Mouse (Mus musculus) liver, embryonic 16.5 days (tissue): Measurements from ENCODE around the gene Gm11037. TPM values are rescaled to one million over a fixed set of nuclear protein-coding genes. Genes with fewer than 3 reads are reported as not detected.

Experiments used
- ATAC-seq: fragments of 200-750 bp; cut with Nextera tagmentation; 2 replicates; pipeline ENCODE4 v1.8.0; 2017; ENCODE audit warnings: low read depth, mild to moderate bottlenecking, moderate number of reproducible peaks, moderate library complexity
- H3K27ac ChIP-seq: fragments of 300-500 bp; sonication (generic); 2 replicates; pipeline ENCODE4 v1.5.1; 2014; ENCODE audit warnings: mild to moderate bottlenecking, low read length
- H3K27me3 ChIP-seq: fragments of 300-500 bp; sonication (generic); 2 replicates; pipeline ENCODE4 v1.6.1; 2014; ENCODE audit warnings: low read depth, low read length, mixed read lengths; ENCODE audit not compliant: control insufficient read depth, insufficient read depth
- H3K36me3 ChIP-seq: fragments of 300-500 bp; sonication (generic); 2 replicates; pipeline ENCODE4 v1.6.1; 2014; ENCODE audit warnings: mild to moderate bottlenecking; ENCODE audit not compliant: control insufficient read depth, insufficient read depth
- H3K4me1 ChIP-seq: fragments of 300-500 bp; sonication (generic); 2 replicates; pipeline ENCODE4 v1.6.1; 2014; ENCODE audit warnings: low read depth, low read length, mixed read lengths; ENCODE audit not compliant: control insufficient read depth
- H3K4me2 ChIP-seq: fragments of 300-500 bp; sonication (generic); 2 replicates; pipeline ENCODE4 v1.6.1; 2014; ENCODE audit warnings: low read depth, low read length, mixed read lengths
- H3K4me3 ChIP-seq: fragments of 300-500 bp; sonication (generic); 2 replicates; pipeline ENCODE4 v1.5.1; 2014; ENCODE audit warnings: low read depth, mild to moderate bottlenecking, low read length
- H3K9ac ChIP-seq: fragments of 300-500 bp; sonication (generic); 2 replicates; pipeline ENCODE4 v1.6.1; 2014; ENCODE audit warnings: low read depth, low read length
- H3K9me3 ChIP-seq: fragments of 300-500 bp; sonication (generic); replicated peaks from 2 replicates; pipeline ENCODE4 v1.6.1; 2016; ENCODE audit warnings: low read length; ENCODE audit not compliant: control insufficient read depth
- WGBS: fragments of 180-500 bp; shearing (Covaris S2); extraction: QIAGEN DNeasy Blood & Tissue Kit; methylation state at CpG from one replicate; pipeline ENCODE4 v1.1.7; 2014; ENCODE audit not compliant: insufficient replicate concordance; 5-methylcytosine and 5-hydroxymethylcytosine counted together
- polyA plus RNA-seq: library from polyadenylated mRNA; unstranded; fragments of >200 nt; fragmentation: Nextera tagmentation; extraction: Ambion mirVana; gene quantifications from 2 replicates; pipeline ENCODE4 v1.2.1, GENCODE M21; 2015

Gm11037 gene
- polyA plus RNA-seq: not detected in 2 replicates

- no peaks in the 10 kb centered on the region for H3K27me3 ChIP-seq
- no peak for ATAC-seq
- no peak within 1 kb of the TSS for H3K4me3 ChIP-seq
- H3K36me3 ChIP-seq: no peaks in the 10 kb centered on the region
- no peaks in the 10 kb centered on the region for H3K9me3 ChIP-seq
- peaks cover 68% of the 10 kb centered on the region for H3K4me1 ChIP-seq
- WGBS: 81% methylated on average over 9 of the region's 9 CpGs
- H3K9ac ChIP-seq: peak within 1 kb of the TSS; percentile 17; the same call in 1 of the 2 replicates
- peak within 1 kb of the TSS; percentile 98; the same call in 1 of the 2 replicates for H3K27ac ChIP-seq
- H3K4me2 ChIP-seq: no peak within 1 kb of the TSS
Observed at GRCm38 (mm10) chr2:131132930-131133547, at the start of gene Gm11037. Gm11037 (plus strand) TSS chr2:131133497.

- H3K9ac ChIP-seq: no peak overlapping the region
- no peak for ATAC-seq
- no peak overlapping the region for H3K4me2 ChIP-seq
- no peak overlapping the region for H3K27ac ChIP-seq
- no peaks in the 10 kb centered on the region for H3K36me3 ChIP-seq
- 65% methylated on average over 4 of the region's 4 CpGs for WGBS
- H3K27me3 ChIP-seq: peaks cover 5% of the 10 kb centered on the region; the same call in 1 of the 2 replicates
- no peak overlapping the region for H3K4me3 ChIP-seq
- H3K9me3 ChIP-seq: no peaks in the 10 kb centered on the region
- no peaks in the 10 kb centered on the region for H3K4me1 ChIP-seq
Observed at GRCm38 (mm10) chr2:131084206-131084605, 49.1 kb upstream of the Gm11037 start.

GRCm38 (mm10) chr2:131086667-131087390 is 46.5 kb upstream of the Gm11037 start, which contains the start of gene Siglec1:
Siglec1 (minus strand) TSS chr2:131086765.
- Histone ChIP-seq H3K27me3 (no peaks in the 10 kb centered on the region), H3K4me3 (no peak within 1 kb of the TSS), H3K4me1 (no peaks in the 10 kb centered on the region), H3K9me3 (no peaks in the 10 kb centered on the region), H3K27ac (peak within 1 kb of the TSS; percentile 5; the same call in 1 of the 2 replicates), H3K36me3 (no peaks in the 10 kb centered on the region), H3K9ac (no peak within 1 kb of the TSS), H3K4me2 (no peak within 1 kb of the TSS)
- ATAC-seq: no peak
- 45% methylated on average over 11 of the region's 11 CpGs for WGBS

- ATAC-seq: no peak
Observed at GRCm38 (mm10) chr2:131088581-131088980, 44.7 kb upstream of the Gm11037 start.

GRCm38 (mm10) chr2:131089634-131090033 is 43.7 kb upstream of the Gm11037 start:
- Histone ChIP-seq H3K9me3 (no peaks in the 10 kb centered on the region), H3K4me1 (no peaks in the 10 kb centered on the region; the same call in 1 of the 2 replicates), H3K27ac (no peak overlapping the region), H3K4me3 (no peak overlapping the region), H3K27me3 (no peaks in the 10 kb centered on the region), H3K4me2 (no peak overlapping the region), H3K36me3 (no peaks in the 10 kb centered on the region), H3K9ac (no peak overlapping the region)
- no peak for ATAC-seq
- 50% methylated on average over 1 of the region's 1 CpGs for WGBS

More at GRCm38 (mm10) chr2:131088581-131088980, 44.7 kb upstream of the Gm11037 start:
- H3K4me1 ChIP-seq: no peaks in the 10 kb centered on the region
- H3K4me3 ChIP-seq: no peak overlapping the region
- no peaks in the 10 kb centered on the region for H3K36me3 ChIP-seq
- no peaks in the 10 kb centered on the region for H3K9me3 ChIP-seq
- no peak overlapping the region for H3K9ac ChIP-seq
- no peak overlapping the region for H3K4me2 ChIP-seq
- H3K27me3 ChIP-seq: no peaks in the 10 kb centered on the region
- no peak overlapping the region for H3K27ac ChIP-seq
- WGBS: 41% methylated on average over 4 of the region's 4 CpGs

GRCm38 (mm10) chr2:131090852-131091251 is 42.4 kb upstream of the Gm11037 start:
- Histone ChIP-seq H3K36me3 (no peaks in the 10 kb centered on the region), H3K4me2 (no peak overlapping the region), H3K9ac (no peak overlapping the region), H3K4me1 (peaks cover 6% of the 10 kb centered on the region), H3K9me3 (no peaks in the 10 kb centered on the region), H3K27ac (no peak overlapping the region), H3K4me3 (no peak overlapping the region), H3K27me3 (no peaks in the 10 kb centered on the region)
- 54% methylated on average over 3 of the region's 3 CpGs for WGBS
- ATAC-seq: peak; percentile 44

GRCm38 (mm10) chr2:131093577-131093976 is 39.7 kb upstream of the Gm11037 start:
- H3K27ac ChIP-seq: no peak overlapping the region
- no peaks in the 10 kb centered on the region for H3K36me3 ChIP-seq
- no peak overlapping the region for H3K4me3 ChIP-seq
- 79% methylated on average over 5 of the region's 5 CpGs for WGBS
- H3K27me3 ChIP-seq: no peaks in the 10 kb centered on the region
- peaks cover 22% of the 10 kb centered on the region for H3K4me1 ChIP-seq
- no peak overlapping the region for H3K9ac ChIP-seq
- ATAC-seq: no peak
- H3K9me3 ChIP-seq: no peaks in the 10 kb centered on the region
- no peak overlapping the region for H3K4me2 ChIP-seq

- no peak overlapping the region for H3K9ac ChIP-seq
- no peak overlapping the region for H3K27ac ChIP-seq
- ATAC-seq: no peak
- H3K4me3 ChIP-seq: no peak overlapping the region
- peaks cover 22% of the 10 kb centered on the region for H3K4me1 ChIP-seq
- H3K36me3 ChIP-seq: no peaks in the 10 kb centered on the region
- no peak overlapping the region for H3K4me2 ChIP-seq
- 0% methylated on average over 1 of the region's 1 CpGs for WGBS
- no peaks in the 10 kb centered on the region for H3K27me3 ChIP-seq
- no peaks in the 10 kb centered on the region for H3K9me3 ChIP-seq
Observed at GRCm38 (mm10) chr2:131094823-131095222, 38.5 kb upstream of the Gm11037 start.
